Mouse (Mus musculus) left cerebral cortex, postnatal 25 days (tissue): ENCODE measurements at regions not wholly inside any gene's neighbourhood (a gene's known extent, or its start where the extent isn't known, plus 50 kb on each side); places are given as distances from the start of the nearest gene placed in this dataset.

ENCODE experiments used
- DNase-seq, 2 experiments: peaks; one replicate each; pipeline ENCODE4 v3.0.0; 2022; ENCODE audit warnings: low spot score in 2 of 2, mixed read lengths in 1 of 2
- intact Hi-C: fragments of 180-260 bp; cut with DNase I; formaldehyde crosslinking; loops from one replicate; pipeline ENCODE4 v1.15.1; 2025

DNA sequence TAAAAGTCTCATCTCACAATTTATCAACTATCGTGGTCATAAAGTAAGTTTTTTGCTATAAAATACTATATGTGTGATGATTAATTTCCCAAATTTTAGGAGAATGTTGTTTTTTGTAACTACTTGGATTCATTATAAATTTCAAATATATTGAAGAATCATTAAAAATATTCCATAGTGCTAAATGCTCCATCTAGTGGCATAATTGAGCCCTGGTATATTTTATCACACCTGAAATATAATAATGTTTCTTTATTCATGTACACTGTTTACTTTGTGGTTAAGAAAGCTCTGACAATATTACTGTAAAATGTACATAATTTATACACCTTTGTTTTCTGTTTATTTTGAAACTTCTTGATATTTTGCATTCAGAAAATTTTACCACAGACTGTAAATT lies 884.7 kb downstream of the Gm597 start:
- intact Hi-C loops: no loop called here
- no peak for DNase-seq

DNA sequence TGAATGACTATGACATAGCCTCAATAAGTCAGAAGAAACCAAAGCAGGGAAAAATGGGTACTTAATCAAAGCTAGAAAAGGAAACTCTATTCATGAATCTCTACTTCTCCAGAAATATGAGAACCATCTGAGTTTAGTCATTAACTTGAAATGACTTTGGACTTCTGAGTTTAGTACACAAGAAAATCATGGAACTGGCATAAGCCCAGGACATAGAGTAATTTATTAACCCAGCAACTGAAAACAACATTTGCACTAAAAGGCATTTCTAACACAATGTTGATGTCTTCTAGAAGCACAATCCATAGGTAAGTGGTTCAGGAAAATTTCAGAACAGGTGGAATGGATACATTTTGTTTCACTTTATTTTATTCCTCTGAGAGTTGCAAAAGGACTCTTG lies 896.3 kb downstream of the Gm597 start:
- no peak for DNase-seq
- intact Hi-C loops: loop anchor here (10.0 kb wide), 1 partner anchor 979 kb away; no protein-coding TSS in a partner anchor
